Mouse (Mus musculus) bone marrow macrophage, adult 2 months (primary cell): ENCODE measurements at regions not wholly inside any gene's neighbourhood (a gene's known extent, or its start where the extent isn't known, plus 50 kb on each side); places are given as distances from the start of the nearest gene placed in this dataset.

Source experiments
- H3K27ac ChIP-seq: 2 replicates; pipeline ENCODE4 v1.5.1; 2012; ENCODE audit warnings: low read depth, low read length; ENCODE audit not compliant: insufficient read depth
- H3K4me1 ChIP-seq: 2 replicates; pipeline ENCODE4 v1.6.1; 2012; ENCODE audit warnings: low read length; ENCODE audit not compliant: control insufficient read depth, insufficient read depth
- H3K4me3 ChIP-seq: 2 replicates; pipeline ENCODE4 v1.5.1; 2012; ENCODE audit warnings: mild to moderate bottlenecking, low read length, moderate library complexity; ENCODE audit not compliant: insufficient read depth
- CTCF ChIP-seq: IDR thresholded peaks from 2 replicates; pipeline ENCODE4 v1.5.1; 2012; ENCODE audit warnings: low read depth, mild to moderate bottlenecking, low read length, moderate library complexity
- POLR2A ChIP-seq: IDR thresholded peaks from 2 replicates; pipeline ENCODE4 v1.6.1; 2012; ENCODE audit warnings: mild to moderate bottlenecking, low read depth, low read length, borderline replicate concordance

- TF ChIP-seq POLR2A (no peak), CTCF (no peak)
- Histone ChIP-seq H3K4me1 (no peaks in the 10 kb centered on the region), H3K4me3 (no peak overlapping the region), H3K27ac (no peak overlapping the region)
Measured at GRCm38 (mm10) chr16:74750900-74751299, 339.3 kb upstream of the Robo2 start.

GRCm38 (mm10) chr16:74749006-74749405 is 337.4 kb upstream of the Robo2 start:
- no peak overlapping the region for H3K27ac ChIP-seq
- H3K4me3 ChIP-seq, result no peak overlapping the region
- TF ChIP-seq CTCF, result no peak
- TF ChIP-seq POLR2A, result no peak
- H3K4me1 ChIP-seq, result no peaks in the 10 kb centered on the region

GRCm38 (mm10) chr16:74743512-74743911 is 331.9 kb upstream of the Robo2 start:
- H3K4me3 ChIP-seq, result no peak overlapping the region
- no peaks in the 10 kb centered on the region for H3K4me1 ChIP-seq
- no peak for TF ChIP-seq CTCF
- TF ChIP-seq POLR2A, result no peak
- H3K27ac ChIP-seq, result no peak overlapping the region

DNA sequence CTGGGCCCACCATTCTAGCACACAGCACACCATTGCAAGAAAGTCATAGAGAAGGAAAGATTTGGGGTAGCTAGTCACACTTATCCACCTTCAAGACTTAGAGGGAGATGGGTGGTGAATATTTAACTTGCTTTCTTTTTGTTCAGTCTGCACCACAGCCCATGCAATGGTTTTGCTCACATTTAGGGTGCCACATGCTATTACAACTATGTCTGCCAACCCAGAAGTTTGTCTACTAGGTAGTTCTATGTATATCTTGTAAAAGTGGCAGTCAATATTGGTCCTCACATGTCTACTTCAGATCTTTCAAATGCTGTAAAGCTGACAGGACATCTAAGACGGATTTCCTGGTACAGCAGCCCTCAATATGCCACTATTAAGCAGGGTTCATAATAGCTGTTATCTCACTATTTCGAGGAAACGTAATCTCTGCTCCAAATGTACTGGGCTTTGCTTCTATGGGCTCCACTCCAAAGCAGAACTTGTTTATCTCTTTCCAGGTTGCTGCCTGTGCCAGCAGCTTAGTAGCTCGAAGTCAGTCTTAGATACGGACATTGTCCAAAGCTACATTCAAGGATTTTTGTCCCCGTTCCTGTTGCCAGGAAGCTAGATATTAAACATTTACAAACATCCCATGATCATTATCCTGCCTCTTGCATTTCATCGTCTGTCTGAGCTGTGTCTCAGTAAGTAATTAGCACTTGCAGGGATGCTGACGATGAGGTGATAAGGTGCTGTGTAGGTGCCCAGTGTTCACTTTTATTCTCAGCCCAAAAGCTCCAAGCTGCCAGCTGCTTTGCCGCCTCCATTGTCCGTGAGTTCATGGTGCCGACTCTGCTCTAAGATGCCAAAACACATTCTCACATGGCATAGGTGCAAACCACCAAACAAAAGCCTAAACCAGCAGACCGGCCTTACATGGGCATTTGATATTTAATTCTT is 327.8 kb upstream of the Robo2 start:
- H3K4me1 ChIP-seq, result no peaks in the 10 kb centered on the region
- no peak for TF ChIP-seq POLR2A
- no peak for TF ChIP-seq CTCF
- H3K4me3 ChIP-seq, result no peak overlapping the region
- H3K27ac ChIP-seq, result no peak overlapping the region

- Histone ChIP-seq H3K4me3 (no peak overlapping the region), H3K27ac (no peak overlapping the region), H3K4me1 (no peaks in the 10 kb centered on the region)
- no peak for TF ChIP-seq CTCF
- no peak for TF ChIP-seq POLR2A
Measured at GRCm38 (mm10) chr16:74732940-74733776, 321.5 kb upstream of the Robo2 start.

DNA sequence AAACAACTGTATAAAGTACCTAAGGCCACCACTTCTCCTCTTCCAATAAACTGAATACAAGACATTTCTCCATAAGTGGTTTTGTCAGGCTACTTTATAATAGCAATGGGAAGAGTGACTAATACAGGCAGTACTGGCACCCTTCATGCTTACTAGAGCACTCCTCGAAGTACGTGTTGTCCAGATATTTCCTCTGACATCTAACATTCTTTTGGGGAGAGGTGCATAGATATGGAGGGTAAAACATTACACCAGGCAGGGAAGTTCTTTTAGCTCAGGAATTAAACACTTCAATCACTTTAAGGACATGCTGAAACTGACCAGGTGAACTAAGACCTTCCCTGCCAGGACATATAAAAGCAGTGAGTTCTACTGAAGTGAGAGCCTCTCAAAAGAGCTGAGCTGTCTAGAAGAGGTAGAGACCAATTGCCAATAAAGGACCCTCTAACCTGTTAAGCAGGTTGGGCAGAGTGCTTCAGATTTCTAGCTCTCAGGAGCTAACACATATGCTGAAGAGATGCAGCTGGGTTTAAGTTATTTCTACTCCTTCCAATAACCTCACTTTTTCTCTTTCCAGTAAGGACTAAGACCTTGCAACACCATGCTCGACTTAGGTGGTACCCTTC is 318.7 kb upstream of the Robo2 start:
- Histone ChIP-seq H3K4me3 (no peak overlapping the region), H3K4me1 (no peaks in the 10 kb centered on the region), H3K27ac (no peak overlapping the region)
- no peak for TF ChIP-seq CTCF
- TF ChIP-seq POLR2A, result no peak

DNA sequence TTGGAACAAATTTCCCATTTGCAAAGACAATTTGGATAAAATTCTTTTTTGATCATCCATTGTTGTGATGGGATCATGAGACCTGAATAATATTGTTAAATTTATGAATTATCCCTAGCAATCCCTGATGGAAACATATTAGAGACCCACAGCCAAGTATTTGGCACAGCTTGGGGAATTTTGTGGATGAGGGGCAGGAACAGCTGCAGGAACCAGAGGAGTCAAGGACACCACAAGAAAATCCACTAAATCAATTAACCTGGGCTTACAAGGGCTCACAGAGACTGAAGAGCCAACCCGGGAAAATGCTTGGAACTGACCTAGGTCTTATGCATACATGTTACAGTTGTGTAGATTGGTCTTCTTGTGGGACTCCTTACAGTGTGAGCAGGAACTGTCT is 311.6 kb upstream of the Robo2 start:
- no peak for TF ChIP-seq CTCF
- no peak for TF ChIP-seq POLR2A
- no peak overlapping the region for H3K4me3 ChIP-seq
- H3K27ac ChIP-seq, result no peak overlapping the region
- no peaks in the 10 kb centered on the region for H3K4me1 ChIP-seq

DNA sequence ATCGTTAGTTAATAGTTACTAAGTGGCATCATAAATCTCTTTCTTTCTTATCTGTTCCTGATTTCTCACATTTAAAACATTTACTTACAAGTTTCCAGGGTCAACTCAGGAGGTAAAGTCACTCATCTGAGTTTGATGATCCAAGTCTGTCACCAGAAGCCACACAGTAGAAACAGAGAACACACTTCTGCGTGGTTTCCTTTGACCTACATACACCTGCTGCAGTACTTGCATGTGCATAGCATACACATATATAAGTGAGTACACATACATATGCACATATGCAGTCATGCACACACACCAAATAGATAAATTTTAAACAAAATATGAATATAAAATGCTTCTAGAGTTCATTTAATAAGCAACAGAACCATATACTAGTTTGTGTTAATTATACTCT is 306.5 kb upstream of the Robo2 start:
- TF ChIP-seq POLR2A, result no peak
- no peak for TF ChIP-seq CTCF
- no peak overlapping the region for H3K27ac ChIP-seq
- no peaks in the 10 kb centered on the region for H3K4me1 ChIP-seq
- no peak overlapping the region for H3K4me3 ChIP-seq

DNA sequence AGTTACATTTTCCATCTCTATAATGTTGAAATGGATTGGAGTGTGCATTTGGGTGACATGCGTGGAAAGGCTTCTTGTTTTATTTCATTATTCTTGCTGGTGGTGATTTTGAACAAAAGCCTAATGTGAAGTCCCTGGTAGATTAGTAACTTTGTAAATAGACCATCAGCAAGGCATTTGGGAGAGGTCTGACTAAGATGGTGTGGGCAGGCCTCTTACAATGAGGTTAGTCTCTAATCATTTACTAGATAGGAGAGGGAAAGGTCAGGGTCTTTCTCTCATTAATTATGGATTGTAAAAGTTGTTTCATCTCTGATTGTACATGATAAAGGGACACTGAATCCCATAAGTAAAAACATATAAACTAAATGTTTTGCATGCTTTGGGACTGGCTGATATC is 306.0 kb upstream of the Robo2 start:
- Histone ChIP-seq H3K4me3 (no peak overlapping the region), H3K27ac (no peak overlapping the region), H3K4me1 (no peaks in the 10 kb centered on the region)
- TF ChIP-seq CTCF, result no peak
- TF ChIP-seq POLR2A, result no peak

DNA sequence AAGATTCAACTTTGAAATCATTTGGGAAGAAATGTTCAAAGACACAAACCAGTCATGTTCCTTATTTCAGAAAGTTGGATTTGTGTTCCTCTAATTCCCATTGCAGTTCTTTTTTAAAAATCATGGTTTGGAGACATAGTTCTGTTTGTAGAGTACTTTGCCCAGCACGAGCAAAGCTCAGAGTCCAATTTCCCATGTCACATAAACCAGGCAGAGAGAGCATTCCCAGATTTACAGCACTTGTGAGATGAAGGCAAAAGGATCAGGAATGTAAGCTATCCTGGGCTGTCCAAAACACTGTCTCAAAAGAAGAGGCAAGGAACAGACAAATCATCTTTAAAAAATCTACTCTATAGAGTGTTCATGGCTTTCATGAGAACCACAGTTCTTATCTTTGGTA is 303.3 kb upstream of the Robo2 start:
- H3K27ac ChIP-seq, result no peak overlapping the region
- H3K4me3 ChIP-seq, result no peak overlapping the region
- no peaks in the 10 kb centered on the region for H3K4me1 ChIP-seq
- TF ChIP-seq POLR2A (no peak), CTCF (no peak)
